Mouse (Mus musculus) intestine, embryonic 16.5 days (tissue): ENCODE measurements around the gene Sun1. TPM values are rescaled to one million over a fixed set of nuclear protein-coding genes. Genes with fewer than 3 reads are reported as not detected.

Experiments used
- ATAC-seq: fragments of 200-750 bp; cut with Nextera tagmentation; 2 replicates; pipeline ENCODE4 v1.8.0; 2017; ENCODE audit warnings: moderate TSS enrichment, moderate library complexity
- H3K27ac ChIP-seq: fragments of 300-500 bp; sonication (generic); 2 replicates; pipeline ENCODE4 v1.5.1; 2014; ENCODE audit warnings: mild to moderate bottlenecking, low read length
- H3K27me3 ChIP-seq: fragments of 300-500 bp; sonication (generic); replicated peaks from 2 replicates; pipeline ENCODE4 v1.6.1; 2014; ENCODE audit warnings: low read length, control low read depth, mixed read lengths; ENCODE audit not compliant: control insufficient read depth, insufficient read depth
- H3K36me3 ChIP-seq: fragments of 300-500 bp; sonication (generic); 2 replicates; pipeline ENCODE4 v1.6.1; 2014; ENCODE audit warnings: low read length, control low read depth; ENCODE audit not compliant: control insufficient read depth, insufficient read depth
- H3K4me1 ChIP-seq: fragments of 300-500 bp; sonication (generic); 2 replicates; pipeline ENCODE4 v1.6.1; 2014; ENCODE audit warnings: low read length, control low read depth, mixed read lengths; ENCODE audit not compliant: control insufficient read depth, insufficient read depth
- H3K4me2 ChIP-seq: fragments of 300-500 bp; sonication (generic); 2 replicates; pipeline ENCODE4 v1.6.1; 2014; ENCODE audit warnings: low read depth, low read length, control low read depth
- H3K4me3 ChIP-seq: fragments of 300-500 bp; sonication (generic); 2 replicates; pipeline ENCODE4 v1.5.1; 2014; ENCODE audit warnings: mild to moderate bottlenecking, low read length
- H3K9ac ChIP-seq: fragments of 300-500 bp; sonication (generic); 2 replicates; pipeline ENCODE4 v1.6.1; 2014; ENCODE audit warnings: low read depth, low read length
- H3K9me3 ChIP-seq: fragments of 300-500 bp; sonication (generic); 2 replicates; pipeline ENCODE4 v1.6.1; 2016; ENCODE audit warnings: low read length, control low read depth; ENCODE audit not compliant: control insufficient read depth
- WGBS: fragments of 180-500 bp; shearing (Covaris S2); extraction: QIAGEN DNeasy Blood & Tissue Kit; methylation state at CpG from one replicate; pipeline ENCODE4 v1.1.7; 2014; 5-methylcytosine and 5-hydroxymethylcytosine counted together
- polyA plus RNA-seq: library from polyadenylated mRNA; unstranded; fragments of >200 nt; fragmentation: Nextera tagmentation; extraction: Ambion mirVana; gene quantifications from 2 replicates; pipeline ENCODE4 v1.2.1, GENCODE M21; 2015

Sun1 gene
- polyA plus RNA-seq, 1 experiment from 2014 or later: 38.8 TPM

- Histone ChIP-seq H3K27ac (no peak overlapping the region), H3K36me3 (0 out of 2 replicates have a peak, but pooled peaks cover 4% of the 10 kb centered on the region), H3K4me1 (no peaks in the 10 kb centered on the region), H3K27me3 (no peaks in the 10 kb centered on the region), H3K4me3 (no peak overlapping the region), H3K9me3 (no peaks in the 10 kb centered on the region), H3K9ac (no peak overlapping the region), H3K4me2 (no peak overlapping the region)
- 95% methylated on average over 5 of the region's 5 CpGs for WGBS
- no peak for ATAC-seq
Observed at GRCm38 (mm10) chr5:139215184-139215583, 14.7 kb downstream of the Sun1 start.

- H3K4me3 ChIP-seq: no peak overlapping the region
- 0 out of 2 replicates have a peak, but pooled peaks cover 4% of the 10 kb centered on the region for H3K36me3 ChIP-seq
- WGBS: 80% methylated on average over 2 of the region's 2 CpGs
- no peak overlapping the region for H3K4me2 ChIP-seq
- H3K9ac ChIP-seq: no peak overlapping the region
- ATAC-seq: no peak
- no peaks in the 10 kb centered on the region for H3K9me3 ChIP-seq
- no peaks in the 10 kb centered on the region for H3K4me1 ChIP-seq
- H3K27me3 ChIP-seq: no peaks in the 10 kb centered on the region
- no peak overlapping the region for H3K27ac ChIP-seq
Observed at GRCm38 (mm10) chr5:139216121-139216520, 15.7 kb downstream of the Sun1 start.

GRCm38 (mm10) chr5:139216774-139217173 lies 16.3 kb downstream of the Sun1 start:
- no peak for ATAC-seq
- 0 out of 2 replicates have a peak, but pooled peaks cover 4% of the 10 kb centered on the region for H3K36me3 ChIP-seq
- H3K9ac ChIP-seq: no peak overlapping the region
- H3K4me1 ChIP-seq: no peaks in the 10 kb centered on the region
- no peaks in the 10 kb centered on the region for H3K27me3 ChIP-seq
- WGBS: 89% methylated on average over 3 of the region's 3 CpGs
- H3K4me2 ChIP-seq: no peak overlapping the region
- no peak overlapping the region for H3K4me3 ChIP-seq
- no peak overlapping the region for H3K27ac ChIP-seq
- no peaks in the 10 kb centered on the region for H3K9me3 ChIP-seq

GRCm38 (mm10) chr5:139220006-139220515 lies 19.6 kb downstream of the Sun1 start:
- Histone ChIP-seq H3K4me1 (no peaks in the 10 kb centered on the region), H3K9me3 (no peaks in the 10 kb centered on the region), H3K36me3 (peaks cover 10% of the 10 kb centered on the region; the same call in 1 of the 2 replicates), H3K9ac (no peak overlapping the region), H3K27ac (no peak overlapping the region), H3K27me3 (no peaks in the 10 kb centered on the region), H3K4me2 (no peak overlapping the region), H3K4me3 (no peak overlapping the region)
- 81% methylated on average over 4 of the region's 4 CpGs for WGBS
- no peak for ATAC-seq

GRCm38 (mm10) chr5:139220610-139221009 lies 20.2 kb downstream of the Sun1 start:
- Histone ChIP-seq H3K9ac (no peak overlapping the region), H3K36me3 (peaks cover 10% of the 10 kb centered on the region; the same call in 1 of the 2 replicates), H3K4me3 (no peak overlapping the region), H3K4me2 (no peak overlapping the region), H3K27ac (no peak overlapping the region), H3K4me1 (no peaks in the 10 kb centered on the region), H3K9me3 (no peaks in the 10 kb centered on the region), H3K27me3 (no peaks in the 10 kb centered on the region)
- no peak for ATAC-seq
- WGBS: 85% methylated on average over 4 of the region's 4 CpGs

- no peaks in the 10 kb centered on the region for H3K27me3 ChIP-seq
- H3K36me3 ChIP-seq: peaks cover 14% of the 10 kb centered on the region; the same call in 1 of the 2 replicates
- H3K27ac ChIP-seq: no peak overlapping the region
Observed at GRCm38 (mm10) chr5:139223331-139223730, 22.9 kb downstream of the Sun1 start.

GRCm38 (mm10) chr5:139227236-139227635 lies 26.8 kb downstream of the Sun1 start:
- H3K4me3 ChIP-seq: no peak overlapping the region
- no peak overlapping the region for H3K9ac ChIP-seq
- H3K4me2 ChIP-seq: no peak overlapping the region
- H3K9me3 ChIP-seq: no peaks in the 10 kb centered on the region
- H3K36me3 ChIP-seq: peaks cover 23% of the 10 kb centered on the region
- no peak overlapping the region for H3K27ac ChIP-seq
- ATAC-seq: no peak
- 90% methylated on average over 4 of the region's 4 CpGs for WGBS
- H3K4me1 ChIP-seq: no peaks in the 10 kb centered on the region
- no peaks in the 10 kb centered on the region for H3K27me3 ChIP-seq

More at GRCm38 (mm10) chr5:139223331-139223730, 22.9 kb downstream of the Sun1 start:
- ATAC-seq: no peak
- Histone ChIP-seq H3K4me2 (no peak overlapping the region), H3K4me1 (no peaks in the 10 kb centered on the region), H3K4me3 (no peak overlapping the region), H3K9ac (no peak overlapping the region), H3K9me3 (no peaks in the 10 kb centered on the region)
- WGBS: 92% methylated on average over 10 of the region's 10 CpGs

GRCm38 (mm10) chr5:139227645-139228044 lies 27.2 kb downstream of the Sun1 start:
- 96% methylated on average over 2 of the region's 2 CpGs for WGBS
- Histone ChIP-seq H3K27ac (no peak overlapping the region), H3K9me3 (no peaks in the 10 kb centered on the region), H3K9ac (no peak overlapping the region), H3K4me2 (no peak overlapping the region), H3K27me3 (no peaks in the 10 kb centered on the region), H3K4me1 (no peaks in the 10 kb centered on the region), H3K4me3 (no peak overlapping the region), H3K36me3 (peaks cover 23% of the 10 kb centered on the region)
- no peak for ATAC-seq

GRCm38 (mm10) chr5:139228318-139228717 lies 27.9 kb downstream of the Sun1 start:
- Histone ChIP-seq H3K4me2 (no peak overlapping the region), H3K36me3 (peaks cover 23% of the 10 kb centered on the region), H3K27ac (no peak overlapping the region), H3K4me3 (no peak overlapping the region), H3K9me3 (no peaks in the 10 kb centered on the region), H3K27me3 (no peaks in the 10 kb centered on the region), H3K4me1 (no peaks in the 10 kb centered on the region), H3K9ac (no peak overlapping the region)
- no peak for ATAC-seq
- WGBS: 94% methylated on average over 3 of the region's 3 CpGs

- Histone ChIP-seq H3K27ac (no peak overlapping the region), H3K27me3 (no peaks in the 10 kb centered on the region), H3K4me3 (no peak overlapping the region), H3K9ac (no peak overlapping the region), H3K4me2 (no peak overlapping the region), H3K9me3 (no peaks in the 10 kb centered on the region), H3K4me1 (no peaks in the 10 kb centered on the region), H3K36me3 (peaks cover 24% of the 10 kb centered on the region)
- ATAC-seq: no peak
- 94% methylated on average over 3 of the region's 3 CpGs for WGBS
Observed at GRCm38 (mm10) chr5:139229716-139230115, 29.3 kb downstream of the Sun1 start.
